In the genomic region with DNA sequence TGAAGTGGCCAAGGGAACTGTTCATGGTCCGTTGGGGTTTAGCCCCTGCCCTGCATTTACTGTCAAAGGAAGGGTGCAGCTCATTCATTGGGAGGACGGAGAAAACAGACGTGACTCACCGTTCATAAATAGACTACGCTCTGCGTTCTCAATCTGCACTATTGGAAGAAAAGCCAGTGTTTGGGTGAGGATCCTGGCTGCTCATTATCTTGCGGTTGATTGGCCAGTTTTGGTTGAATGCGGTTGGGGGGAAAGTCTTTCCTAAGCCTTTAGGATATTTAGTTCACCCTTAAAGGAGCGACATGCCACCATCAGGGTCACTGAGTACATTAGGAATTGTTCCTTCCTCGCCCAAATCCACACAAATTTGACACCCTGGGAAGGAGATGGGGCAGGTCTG, we compare ENCODE assay signal across 8 mouse cellular contexts. TPM values are rescaled to one million over a fixed set of nuclear protein-coding genes. Genes with fewer than 3 reads are reported as not detected.
DNase-seq lines count a peak whose midpoint lies in the region; ATAC-seq lines count a peak whose summit lies in the region.

No protein-coding gene starts in this region.

- H3K36me3 ChIP-seq in forebrain, embryonic 12.5 days (replicated peaks): no peaks in the 10 kb centered on the region
- no peaks in the 10 kb centered on the region for H3K36me3 ChIP-seq in liver, embryonic 12.5 days

- H3K27ac ChIP-seq in forebrain, embryonic 12.5 days: no peak overlapping the region
- H3K27ac ChIP-seq in liver, embryonic 12.5 days: peak overlapping the region; percentile 82

- H3K4me3 ChIP-seq in forebrain, embryonic 12.5 days (replicated peaks): peak overlapping the region; percentile 88
- peak overlapping the region; percentile 86 for H3K4me3 ChIP-seq in liver, embryonic 12.5 days

- DNase-seq in cerebellum, adult 9-10 months: peak; percentile 43
- peak; percentile 31 for DNase-seq in 416B (ENCODE audit: low read depth)
- no peak for DNase-seq in urinary bladder, postnatal 36 days (ENCODE audit: low spot score in 2 of 2)
- DNase-seq in gastrocnemius, postnatal 4 days (ENCODE audit: low spot score in 2 of 2): no peak
- no peak for DNase-seq in ovary, postnatal 14 days (ENCODE audit: low spot score)

- WGBS in forebrain, embryonic 12.5 days: 4% methylated on average over 10 of the region's 10 CpGs
- WGBS in liver, embryonic 12.5 days (ENCODE audit: insufficient replicate concordance): 13% methylated on average over 10 of the region's 10 CpGs

- no peaks in the 10 kb centered on the region for H3K9me3 ChIP-seq in forebrain, embryonic 12.5 days
- no peaks in the 10 kb centered on the region for H3K9me3 ChIP-seq in liver, embryonic 12.5 days (replicated peaks)

- H3K27me3 ChIP-seq in forebrain, embryonic 12.5 days: no peaks in the 10 kb centered on the region
- 0 out of 2 replicates have a peak, but pooled peaks cover 5% of the 10 kb centered on the region for H3K27me3 ChIP-seq in liver, embryonic 12.5 days (replicated peaks)

- peak overlapping the region; percentile 82 for H3K4me2 ChIP-seq in forebrain, embryonic 12.5 days
- peak overlapping the region; percentile 96 for H3K4me2 ChIP-seq in liver, embryonic 12.5 days

- ATAC-seq in cerebellum, adult (ENCODE audit: insufficient number of reproducible peaks, low FRiP score, low TSS enrichment): no peak
- no peak for ATAC-seq in forebrain, embryonic 12.5 days (ENCODE audit: low FRiP score)
- ATAC-seq in liver, embryonic 12.5 days: no peak

- H3K4me1 ChIP-seq in forebrain, embryonic 12.5 days: peaks cover 27% of the 10 kb centered on the region
- H3K4me1 ChIP-seq in liver, embryonic 12.5 days: peaks cover 32% of the 10 kb centered on the region

- H3K9ac ChIP-seq in forebrain, embryonic 12.5 days: peak overlapping the region; percentile 81
- peak overlapping the region; percentile 86 for H3K9ac ChIP-seq in liver, embryonic 12.5 days

RNA-seq across cellular contexts. Expression of a gene that starts 5.4 kb away (rescaled TPM):
- 40.9 and 43.1 TPM in 2 replicates for polyA plus RNA-seq in forebrain, embryonic 12.5 days (2016; fragmentation: Nextera tagmentation; extraction: Ambion mirVana)
- polyA plus RNA-seq in liver, embryonic 12.5 days (2016; fragmentation: Nextera tagmentation; extraction: Ambion mirVana): 14.3 and 15.9 TPM in 2 replicates
- 10 to 100 TPM; 31.1 to 37.8 TPM for total RNA-seq in gastrocnemius, postnatal 4 days (2021)

RNA-seq across cellular contexts. Expression of a gene that starts 20.3 kb away (rescaled TPM):
- polyA plus RNA-seq in forebrain, embryonic 12.5 days (2016; fragmentation: Nextera tagmentation; extraction: Ambion mirVana): 5.1 and 8.0 TPM in 2 replicates
- polyA plus RNA-seq in liver, embryonic 12.5 days (2016; fragmentation: Nextera tagmentation; extraction: Ambion mirVana): 1.3 and 1.7 TPM in 2 replicates
- total RNA-seq in gastrocnemius, postnatal 4 days (2021): under 1 TPM; 0.20 to 0.23 TPM

Comparison
In these comparisons a context has a peak if more than half of its experiments do, and no peak if none do; other contexts are left out.
1. DNase-seq: peak in cerebellum, adult 9-10 months (single experiment) and 416B (single experiment); none in urinary bladder, postnatal 36 days (0 of 2), gastrocnemius, postnatal 4 days (0 of 2) and ovary, postnatal 14 days (single experiment).